Mouse (Mus musculus): ENCODE data around the gene Zfp358. TPM values are rescaled to one million over a fixed set of nuclear protein-coding genes. Genes with fewer than 3 reads are reported as not detected.

Zfp358 gene
- 57.0 and 57.8 TPM in 2 replicates for polyA plus RNA-seq (2015; fragmentation: Nextera tagmentation; extraction: Ambion mirVana)

GRCm38 (mm10) chr8:3492901-3493844, at the start of gene Zfp358:
TSS of gene Zfp358 (plus strand) at chr8:3493138.
- H3K27ac ChIP-seq: peak within 1 kb of the TSS; percentile 91
- H3K27me3 ChIP-seq: no peaks in the 10 kb centered on the region
- H3K9me3 ChIP-seq: peaks cover 24% of the 10 kb centered on the region
- H3K4me1 ChIP-seq: peaks cover 18% of the 10 kb centered on the region
- H3K4me2 ChIP-seq (replicated peaks): peak within 1 kb of the TSS; percentile 79
- H3K9ac ChIP-seq: peak within 1 kb of the TSS; percentile 99
- H3K4me3 ChIP-seq: peak within 1 kb of the TSS; percentile 87
- peak; percentile 93 for ATAC-seq (ENCODE audit: low FRiP score, low read depth)
- WGBS: under 1% methylated on average over 54 of the region's 64 CpGs
- H3K36me3 ChIP-seq: peaks cover 40% of the 10 kb centered on the region

- Histone ChIP-seq H3K4me3 (no peak overlapping the region), H3K9me3 (no peaks in the 10 kb centered on the region), H3K9ac (no peak overlapping the region), H3K4me1 (no peaks in the 10 kb centered on the region), H3K27ac (no peak overlapping the region), H3K27me3 (no peaks in the 10 kb centered on the region), H3K36me3 (peaks cover 94% of the 10 kb centered on the region), H3K4me2 (replicated peaks) (no peak overlapping the region)
- ATAC-seq (ENCODE audit: low FRiP score, low read depth): no peak
- WGBS: 89% methylated on average over 2 of the region's 2 CpGs
Observed at GRCm38 (mm10) chr8:3449226-3449625, 43.7 kb upstream of the Zfp358 start.

- no peak overlapping the region for H3K27ac ChIP-seq
- no peak overlapping the region for H3K4me3 ChIP-seq
- no peaks in the 10 kb centered on the region for H3K27me3 ChIP-seq
- ATAC-seq (ENCODE audit: low FRiP score, low read depth): no peak
- no peaks in the 10 kb centered on the region for H3K9me3 ChIP-seq
- WGBS: 41% methylated on average over 5 of the region's 5 CpGs
- H3K4me2 ChIP-seq (replicated peaks): no peak overlapping the region
- peaks cover 97% of the 10 kb centered on the region for H3K36me3 ChIP-seq
- no peaks in the 10 kb centered on the region for H3K4me1 ChIP-seq
- no peak overlapping the region for H3K9ac ChIP-seq
Observed at GRCm38 (mm10) chr8:3450670-3451069, 42.3 kb upstream of the Zfp358 start.

GRCm38 (mm10) chr8:3451992-3452391, 40.9 kb upstream of the Zfp358 start:
- ATAC-seq (ENCODE audit: low FRiP score, low read depth): no peak
- no peaks in the 10 kb centered on the region for H3K27me3 ChIP-seq
- H3K4me2 ChIP-seq (replicated peaks): no peak overlapping the region
- WGBS: 94% methylated on average over 25 of the region's 25 CpGs
- H3K36me3 ChIP-seq: peaks cover 99% of the 10 kb centered on the region
- no peaks in the 10 kb centered on the region for H3K4me1 ChIP-seq
- H3K27ac ChIP-seq: no peak overlapping the region
- no peaks in the 10 kb centered on the region for H3K9me3 ChIP-seq
- H3K4me3 ChIP-seq: no peak overlapping the region
- H3K9ac ChIP-seq: no peak overlapping the region

GRCm38 (mm10) chr8:3463248-3463647, 29.7 kb upstream of the Zfp358 start:
- H3K9me3 ChIP-seq: no peaks in the 10 kb centered on the region
- H3K4me1 ChIP-seq: peaks cover 8% of the 10 kb centered on the region; the same call in 1 of the 2 replicates
- no peak overlapping the region for H3K27ac ChIP-seq
- no peak overlapping the region for H3K4me3 ChIP-seq
- H3K9ac ChIP-seq: no peak overlapping the region
- 78% methylated on average over 2 of the region's 2 CpGs for WGBS
- H3K27me3 ChIP-seq: no peaks in the 10 kb centered on the region
- H3K36me3 ChIP-seq: peaks cover 15% of the 10 kb centered on the region
- no peak overlapping the region for H3K4me2 ChIP-seq (replicated peaks)
- no peak for ATAC-seq (ENCODE audit: low FRiP score, low read depth)

GRCm38 (mm10) chr8:3464309-3464708, 28.6 kb upstream of the Zfp358 start:
- peak; percentile 44 for ATAC-seq (ENCODE audit: low FRiP score, low read depth)
- 53% methylated on average over 5 of the region's 5 CpGs for WGBS
- H3K4me3 ChIP-seq: no peak overlapping the region

GRCm38 (mm10) chr8:3467006-3467885, 25.7 kb upstream of the Zfp358 start, which contains the start of gene Pex11g:
TSS of gene Pex11g (minus strand) at chr8:3467680.
- Histone ChIP-seq H3K4me3 (peak within 1 kb of the TSS; percentile 53), H3K4me2 (replicated peaks) (peak within 1 kb of the TSS; percentile 67), H3K9me3 (no peaks in the 10 kb centered on the region), H3K36me3 (no peaks in the 10 kb centered on the region), H3K4me1 (peaks cover 12% of the 10 kb centered on the region; the same call in 1 of the 2 replicates), H3K27me3 (no peaks in the 10 kb centered on the region), H3K27ac (peak within 1 kb of the TSS; percentile 73; the same call in 1 of the 2 replicates), H3K9ac (peak within 1 kb of the TSS; percentile 71)
- ATAC-seq (ENCODE audit: low FRiP score, low read depth): peak; percentile 91
- 7% methylated on average over 32 of the region's 32 CpGs for WGBS

More at GRCm38 (mm10) chr8:3464309-3464708, 28.6 kb upstream of the Zfp358 start:
- Histone ChIP-seq H3K9me3 (no peaks in the 10 kb centered on the region), H3K27ac (no peak overlapping the region), H3K9ac (no peak overlapping the region), H3K4me1 (peaks cover 9% of the 10 kb centered on the region; the same call in 1 of the 2 replicates), H3K4me2 (replicated peaks) (no peak overlapping the region), H3K27me3 (no peaks in the 10 kb centered on the region), H3K36me3 (peaks cover 5% of the 10 kb centered on the region)

GRCm38 (mm10) chr8:3467886-3468545, 24.9 kb upstream of the Zfp358 start:
- WGBS: 53% methylated on average over 9 of the region's 9 CpGs
- H3K4me2 ChIP-seq (replicated peaks): peak overlapping the region; percentile 67
- peak overlapping the region; percentile 53 for H3K4me3 ChIP-seq
- H3K27me3 ChIP-seq: no peaks in the 10 kb centered on the region
- peak overlapping the region; percentile 71 for H3K9ac ChIP-seq
- H3K36me3 ChIP-seq: no peaks in the 10 kb centered on the region
- H3K4me1 ChIP-seq: peaks cover 12% of the 10 kb centered on the region; the same call in 1 of the 2 replicates
- ATAC-seq (ENCODE audit: low FRiP score, low read depth): no peak
- H3K9me3 ChIP-seq: no peaks in the 10 kb centered on the region
- peak overlapping the region; percentile 73; the same call in 1 of the 2 replicates for H3K27ac ChIP-seq

GRCm38 (mm10) chr8:3468838-3469237, 24.1 kb upstream of the Zfp358 start:
- Histone ChIP-seq H3K27me3 (no peaks in the 10 kb centered on the region), H3K9me3 (no peaks in the 10 kb centered on the region), H3K4me1 (peaks cover 12% of the 10 kb centered on the region; the same call in 1 of the 2 replicates), H3K4me2 (replicated peaks) (no peak overlapping the region), H3K9ac (no peak overlapping the region), H3K36me3 (no peaks in the 10 kb centered on the region), H3K27ac (no peak overlapping the region), H3K4me3 (no peak overlapping the region)
- ATAC-seq (ENCODE audit: low FRiP score, low read depth): no peak
- WGBS: 93% methylated on average over 1 of the region's 1 CpGs

- no peak within 1 kb of the TSS for H3K4me2 ChIP-seq (replicated peaks)
- H3K4me3 ChIP-seq: no peak within 1 kb of the TSS
- H3K27ac ChIP-seq: no peak within 1 kb of the TSS
- no peaks in the 10 kb centered on the region for H3K9me3 ChIP-seq
- no peaks in the 10 kb centered on the region for H3K36me3 ChIP-seq
- H3K27me3 ChIP-seq: peaks cover 2% of the 10 kb centered on the region
- no peak within 1 kb of the TSS for H3K9ac ChIP-seq
- peaks cover 12% of the 10 kb centered on the region; the same call in 1 of the 2 replicates for H3K4me1 ChIP-seq
- ATAC-seq (ENCODE audit: low FRiP score, low read depth): no peak
Observed at GRCm38 (mm10) chr8:3470562-3470961, 22.4 kb upstream of the Zfp358 start, which contains the start of gene Tex45. TSS of gene Tex45 (plus strand) at chr8:3470862.

- peak overlapping the region; percentile 32 for H3K4me3 ChIP-seq
- no peaks in the 10 kb centered on the region for H3K9me3 ChIP-seq
- peak overlapping the region; percentile 40 for H3K9ac ChIP-seq
- peaks cover 16% of the 10 kb centered on the region for H3K27me3 ChIP-seq
- 21% methylated on average over 37 of the region's 37 CpGs for WGBS
- H3K36me3 ChIP-seq: no peaks in the 10 kb centered on the region
- H3K27ac ChIP-seq: no peak overlapping the region
- peaks cover 6% of the 10 kb centered on the region; the same call in 1 of the 2 replicates for H3K4me1 ChIP-seq
- ATAC-seq (ENCODE audit: low FRiP score, low read depth): no peak
- H3K4me2 ChIP-seq (replicated peaks): peak overlapping the region; percentile 56
Observed at GRCm38 (mm10) chr8:3475715-3476429, 17.1 kb upstream of the Zfp358 start.

All from limb, embryonic 13.5 days (tissue).